Mouse (Mus musculus) midbrain, embryonic 16.5 days (tissue): ENCODE measurements around the gene Cnnm2. TPM values are rescaled to one million over a fixed set of nuclear protein-coding genes. Genes with fewer than 3 reads are reported as not detected.

Experiments used
- ATAC-seq: fragments of 200-750 bp; cut with Nextera tagmentation; 2 replicates; pipeline ENCODE4 v1.8.0; 2017; ENCODE audit warnings: moderate TSS enrichment
- H3K27ac ChIP-seq: fragments of 300-500 bp; sonication (generic); 2 replicates; pipeline ENCODE4 v1.5.1; 2014; ENCODE audit warnings: mild to moderate bottlenecking, low read length, mixed read lengths
- H3K27me3 ChIP-seq: fragments of 300-500 bp; sonication (generic); 2 replicates; pipeline ENCODE4 v1.6.1; 2014; ENCODE audit warnings: low read depth, low read length, mixed read lengths; ENCODE audit not compliant: control insufficient read depth, insufficient read depth
- H3K36me3 ChIP-seq: fragments of 300-500 bp; sonication (generic); 2 replicates; pipeline ENCODE4 v1.6.1; 2014; ENCODE audit warnings: mild to moderate bottlenecking, low read length, moderate library complexity, mixed read lengths; ENCODE audit not compliant: control insufficient read depth, insufficient read depth
- H3K4me1 ChIP-seq: fragments of 300-500 bp; sonication (generic); 2 replicates; pipeline ENCODE4 v1.6.1; 2014; ENCODE audit warnings: mild to moderate bottlenecking, low read length, mixed read lengths; ENCODE audit not compliant: control insufficient read depth, insufficient read depth
- H3K4me2 ChIP-seq: fragments of 300-500 bp; sonication (generic); 2 replicates; pipeline ENCODE4 v1.6.1; 2014; ENCODE audit warnings: mild to moderate bottlenecking, low read length, mixed read lengths
- H3K4me3 ChIP-seq: fragments of 300-500 bp; sonication (generic); 2 replicates; pipeline ENCODE4 v1.5.1; 2014; ENCODE audit warnings: low read depth, mild to moderate bottlenecking, low read length, moderate library complexity, mixed read lengths
- H3K9ac ChIP-seq: fragments of 300-500 bp; sonication (generic); 2 replicates; pipeline ENCODE4 v1.6.1; 2014; ENCODE audit warnings: low read depth, low read length, mixed read lengths
- H3K9me3 ChIP-seq: fragments of 300-500 bp; sonication (generic); replicated peaks from 2 replicates; pipeline ENCODE4 v1.6.1; 2014; ENCODE audit warnings: mild to moderate bottlenecking, low read length, mixed read lengths; ENCODE audit not compliant: control insufficient read depth, poor library complexity, severe bottlenecking
- WGBS: fragments of 180-500 bp; shearing (Covaris S2); extraction: QIAGEN DNeasy Blood & Tissue Kit; methylation state at CpG from one replicate; pipeline ENCODE4 v1.1.7; 2014; 5-methylcytosine and 5-hydroxymethylcytosine counted together
- polyA plus RNA-seq: library from polyadenylated mRNA; unstranded; fragments of >200 nt; fragmentation: Nextera tagmentation; extraction: Ambion mirVana; gene quantifications from 2 replicates; pipeline ENCODE4 v1.2.1, GENCODE M21; 2015

Cnnm2 gene
- polyA plus RNA-seq, 1 experiment from 2014 or later, result 6.8 TPM

DNA sequence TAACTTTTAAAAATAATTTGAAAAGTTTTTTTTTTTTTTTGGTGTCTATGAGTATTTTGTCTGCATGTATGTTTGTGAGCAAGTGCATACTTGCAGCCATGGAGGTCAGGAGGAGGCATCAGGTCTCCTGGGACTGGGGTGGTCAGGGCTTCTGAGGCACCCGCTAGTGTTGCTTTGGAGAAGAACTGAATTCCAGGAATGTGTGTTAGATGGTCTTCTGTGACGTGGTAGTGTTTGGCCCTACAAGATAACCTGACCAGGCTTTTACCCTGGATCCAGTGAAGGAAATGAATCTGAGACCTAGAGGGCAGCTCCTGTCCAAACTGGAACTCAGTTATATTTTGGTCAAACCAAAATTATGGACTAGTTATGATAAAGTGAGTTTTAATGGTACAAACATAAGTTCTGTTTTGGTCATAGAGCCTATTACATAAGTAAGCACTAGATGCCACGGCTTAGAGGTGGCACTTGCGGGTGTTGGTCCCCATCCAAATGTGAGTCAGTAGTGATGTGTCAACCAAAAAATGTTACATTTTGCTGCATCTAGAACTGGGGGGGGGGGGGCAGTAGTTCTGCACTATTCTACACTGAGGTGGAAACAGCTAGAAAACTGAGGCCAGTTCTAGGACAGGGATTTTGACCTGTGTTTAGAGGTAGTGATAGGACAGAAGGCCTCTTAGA lies 38.6 kb downstream of the Cnnm2 start:
- Histone ChIP-seq H3K27ac (no peak overlapping the region), H3K4me1 (no peaks in the 10 kb centered on the region), H3K9me3 (no peaks in the 10 kb centered on the region), H3K4me3 (no peak overlapping the region), H3K27me3 (no peaks in the 10 kb centered on the region), H3K9ac (no peak overlapping the region), H3K36me3 (no peaks in the 10 kb centered on the region), H3K4me2 (no peak overlapping the region)
- ATAC-seq, result no peak
- 95% methylated on average over 4 of the region's 4 CpGs for WGBS

DNA sequence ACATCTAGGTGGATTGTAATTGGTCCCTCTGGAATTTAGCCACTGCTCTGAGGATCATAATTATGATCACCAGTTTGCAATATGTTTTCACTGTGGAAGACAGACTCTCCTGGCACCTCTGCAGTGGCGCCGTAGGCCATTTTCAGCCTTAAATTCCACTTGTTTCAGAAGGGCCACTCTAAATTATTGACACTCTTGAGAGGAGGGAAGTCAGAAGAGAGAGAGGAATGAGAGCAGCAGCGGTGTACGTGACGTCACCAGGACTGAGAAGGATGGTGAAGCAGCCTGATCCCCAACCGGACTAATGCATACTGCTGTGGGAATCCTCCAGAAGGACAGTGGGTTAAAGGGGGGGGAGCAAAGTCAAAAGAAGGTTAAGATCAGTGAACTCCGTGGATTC lies 40.1 kb downstream of the Cnnm2 start:
- H3K4me1 ChIP-seq, result no peaks in the 10 kb centered on the region
- no peak overlapping the region for H3K27ac ChIP-seq
- H3K4me2 ChIP-seq, result no peak overlapping the region
- H3K4me3 ChIP-seq, result no peak overlapping the region
- no peak overlapping the region for H3K9ac ChIP-seq
- WGBS, result 80% methylated on average over 7 of the region's 7 CpGs
- no peaks in the 10 kb centered on the region for H3K27me3 ChIP-seq
- ATAC-seq, result no peak
- no peaks in the 10 kb centered on the region for H3K9me3 ChIP-seq
- H3K36me3 ChIP-seq, result no peaks in the 10 kb centered on the region

DNA sequence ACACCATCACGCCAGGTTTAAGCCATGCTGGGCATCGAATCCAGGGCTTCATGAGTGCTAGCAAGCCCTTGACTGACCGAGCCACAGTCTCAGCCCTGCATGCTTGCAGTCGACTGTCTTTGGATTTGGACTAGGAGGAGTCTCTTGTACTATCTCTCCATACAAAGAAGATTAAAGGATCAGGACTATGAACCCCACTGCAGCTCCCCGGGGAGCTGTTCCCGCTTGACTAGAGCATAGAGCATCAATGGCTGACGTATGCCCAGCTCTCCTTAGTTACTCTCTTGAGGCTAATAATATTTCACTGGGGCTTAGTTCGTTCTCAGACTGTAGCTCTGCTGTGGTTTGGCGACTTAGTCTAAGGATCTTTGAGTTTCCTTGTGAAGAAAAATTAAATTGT lies 40.9 kb downstream of the Cnnm2 start:
- Histone ChIP-seq H3K4me3 (no peak overlapping the region), H3K27me3 (no peaks in the 10 kb centered on the region), H3K27ac (no peak overlapping the region), H3K9ac (no peak overlapping the region), H3K4me1 (no peaks in the 10 kb centered on the region), H3K4me2 (no peak overlapping the region), H3K36me3 (no peaks in the 10 kb centered on the region), H3K9me3 (no peaks in the 10 kb centered on the region)
- 51% methylated on average over 9 of the region's 9 CpGs for WGBS
- no peak for ATAC-seq

DNA sequence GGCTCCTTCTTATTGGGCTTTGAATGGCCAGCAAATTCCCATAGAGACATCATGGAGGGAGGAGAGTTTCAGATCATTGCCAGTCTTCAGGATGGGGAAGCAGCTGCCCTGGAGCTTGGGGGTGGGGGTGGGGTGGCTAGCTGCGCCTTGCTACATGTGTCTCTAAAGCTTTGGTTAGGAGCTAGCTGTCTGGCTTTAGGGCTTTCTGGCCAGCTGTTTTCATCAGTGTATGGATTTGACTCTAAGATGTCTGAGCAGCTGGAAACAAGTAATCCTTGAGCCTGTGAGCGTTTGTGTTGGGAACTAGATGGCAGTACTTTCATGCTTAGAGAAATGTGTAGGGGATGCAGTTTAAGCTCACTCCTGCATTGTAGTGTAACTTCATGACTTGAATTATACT lies 42.3 kb downstream of the Cnnm2 start:
- no peaks in the 10 kb centered on the region for H3K27me3 ChIP-seq
- H3K4me3 ChIP-seq, result no peak overlapping the region
- no peaks in the 10 kb centered on the region for H3K4me1 ChIP-seq
- H3K9ac ChIP-seq, result no peak overlapping the region
- WGBS, result 62% methylated on average over 2 of the region's 2 CpGs
- H3K36me3 ChIP-seq, result no peaks in the 10 kb centered on the region
- H3K27ac ChIP-seq, result no peak overlapping the region
- H3K4me2 ChIP-seq, result no peak overlapping the region
- no peak for ATAC-seq
- no peaks in the 10 kb centered on the region for H3K9me3 ChIP-seq

DNA sequence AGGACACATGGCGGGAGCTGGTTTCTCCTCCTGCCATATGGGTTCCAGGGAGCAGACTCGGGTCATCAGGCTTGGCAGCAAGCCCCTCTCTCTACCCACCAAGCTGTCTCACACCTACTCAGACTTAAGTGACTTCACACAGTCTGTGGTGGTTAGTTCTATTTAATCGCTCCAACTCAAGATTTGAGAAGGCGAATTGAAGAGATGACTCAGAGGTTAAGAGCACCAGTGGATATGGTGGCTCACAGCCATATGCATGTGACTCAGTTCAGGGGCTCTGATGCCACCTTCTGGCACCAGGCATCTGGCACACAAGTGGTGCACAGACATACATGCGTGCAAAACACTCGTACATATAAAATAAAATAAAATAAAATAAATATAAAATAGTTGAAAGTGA lies 43.4 kb downstream of the Cnnm2 start:
- Histone ChIP-seq H3K27me3 (no peaks in the 10 kb centered on the region), H3K9ac (no peak overlapping the region), H3K9me3 (no peaks in the 10 kb centered on the region), H3K4me3 (no peak overlapping the region), H3K4me1 (no peaks in the 10 kb centered on the region), H3K27ac (no peak overlapping the region), H3K4me2 (no peak overlapping the region), H3K36me3 (no peaks in the 10 kb centered on the region)
- WGBS, result 95% methylated on average over 6 of the region's 6 CpGs
- no peak for ATAC-seq

DNA sequence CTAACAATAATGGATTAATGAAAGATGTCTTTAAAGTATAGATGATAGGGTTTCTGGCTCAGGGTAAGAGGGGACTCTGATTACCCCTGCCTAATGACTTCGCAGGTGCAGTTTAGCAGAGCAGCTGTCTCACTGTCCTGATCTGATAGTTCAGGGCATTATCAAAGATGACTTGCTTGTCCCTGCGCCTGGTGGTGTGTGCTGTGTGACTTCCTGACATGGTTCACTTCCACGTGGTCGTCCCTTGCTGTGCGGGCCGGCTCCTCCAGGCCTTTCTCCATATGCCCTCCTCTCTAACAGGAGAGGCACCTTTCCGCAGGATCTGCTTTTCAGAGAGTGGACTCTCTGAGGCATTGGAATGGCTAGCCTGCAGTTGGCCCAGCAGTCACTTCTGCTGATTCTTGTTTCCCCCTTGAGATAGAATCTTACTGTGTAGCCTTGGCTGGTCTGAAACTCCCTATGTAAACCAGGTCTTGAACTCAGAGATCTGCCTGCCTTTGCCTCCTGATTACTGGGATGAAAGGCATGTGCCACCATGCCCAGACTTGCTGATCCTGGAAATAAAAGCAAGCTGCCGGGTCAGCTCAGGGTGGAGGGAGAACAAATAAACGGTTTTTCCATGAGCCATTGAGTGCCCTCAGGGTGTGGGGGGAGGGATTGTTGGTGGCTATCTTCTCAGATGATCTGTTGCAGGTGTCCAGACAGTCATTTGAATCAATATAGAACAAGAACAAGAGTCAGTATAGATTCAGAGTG lies 44.7 kb downstream of the Cnnm2 start:
- WGBS, result 79% methylated on average over 9 of the region's 9 CpGs
- H3K9me3 ChIP-seq, result no peaks in the 10 kb centered on the region
- ATAC-seq, result no peak
- H3K4me2 ChIP-seq, result no peak overlapping the region
- H3K4me1 ChIP-seq, result no peaks in the 10 kb centered on the region
- no peak overlapping the region for H3K4me3 ChIP-seq
- H3K27ac ChIP-seq, result no peak overlapping the region
- no peaks in the 10 kb centered on the region for H3K36me3 ChIP-seq
- no peak overlapping the region for H3K9ac ChIP-seq
- H3K27me3 ChIP-seq, result no peaks in the 10 kb centered on the region

DNA sequence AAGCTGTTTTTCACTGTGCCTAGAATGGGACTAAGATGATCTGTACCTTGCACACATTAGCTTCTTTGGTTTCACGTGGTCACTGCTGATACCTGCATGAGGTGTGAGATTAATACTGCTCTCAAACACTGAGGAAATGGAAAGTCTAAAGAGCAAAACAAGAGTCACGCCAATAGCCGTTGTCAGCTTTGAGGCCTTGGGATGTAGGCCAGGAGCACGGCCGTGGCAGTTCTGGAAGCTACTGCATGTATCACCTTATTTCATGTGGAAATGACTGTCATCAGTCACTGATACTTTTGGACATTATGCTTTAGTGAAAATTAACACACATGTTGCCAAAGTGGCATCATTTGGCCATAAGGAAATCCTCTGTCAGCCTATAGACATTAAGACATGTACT lies 46.9 kb downstream of the Cnnm2 start:
- WGBS, result 96% methylated on average over 5 of the region's 5 CpGs
- Histone ChIP-seq H3K4me2 (no peak overlapping the region), H3K4me3 (no peak overlapping the region), H3K27ac (no peak overlapping the region), H3K4me1 (no peaks in the 10 kb centered on the region), H3K36me3 (no peaks in the 10 kb centered on the region), H3K9me3 (no peaks in the 10 kb centered on the region), H3K27me3 (no peaks in the 10 kb centered on the region), H3K9ac (no peak overlapping the region)
- ATAC-seq, result no peak

DNA sequence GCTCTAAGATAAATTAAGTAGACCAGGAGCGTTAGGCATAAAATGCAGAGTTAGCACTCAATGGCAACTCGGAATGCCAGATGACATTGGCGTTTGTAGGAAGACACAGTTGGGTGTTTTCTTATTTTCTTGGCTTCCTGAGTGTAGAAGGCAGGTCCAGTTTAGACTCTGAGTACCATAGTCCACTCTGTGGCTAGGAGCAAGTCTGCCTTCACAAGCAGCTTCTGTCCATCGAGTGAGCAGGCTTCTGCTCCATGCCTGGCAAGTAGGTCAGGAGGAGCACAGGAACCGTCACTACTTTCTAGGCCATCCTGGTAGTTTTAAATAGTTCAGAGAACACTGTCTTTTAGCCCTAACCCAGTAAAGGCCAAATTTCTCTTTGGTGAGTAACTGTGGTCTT lies 47.6 kb downstream of the Cnnm2 start:
- H3K4me1 ChIP-seq, result no peaks in the 10 kb centered on the region
- H3K27ac ChIP-seq, result no peak overlapping the region
- H3K4me2 ChIP-seq, result no peak overlapping the region
- ATAC-seq, result no peak
- no peak overlapping the region for H3K4me3 ChIP-seq
- H3K9me3 ChIP-seq, result no peaks in the 10 kb centered on the region
- no peak overlapping the region for H3K9ac ChIP-seq
- no peaks in the 10 kb centered on the region for H3K36me3 ChIP-seq
- 94% methylated on average over 5 of the region's 5 CpGs for whole genome bisulfite sequencing
- H3K27me3 ChIP-seq, result no peaks in the 10 kb centered on the region

DNA sequence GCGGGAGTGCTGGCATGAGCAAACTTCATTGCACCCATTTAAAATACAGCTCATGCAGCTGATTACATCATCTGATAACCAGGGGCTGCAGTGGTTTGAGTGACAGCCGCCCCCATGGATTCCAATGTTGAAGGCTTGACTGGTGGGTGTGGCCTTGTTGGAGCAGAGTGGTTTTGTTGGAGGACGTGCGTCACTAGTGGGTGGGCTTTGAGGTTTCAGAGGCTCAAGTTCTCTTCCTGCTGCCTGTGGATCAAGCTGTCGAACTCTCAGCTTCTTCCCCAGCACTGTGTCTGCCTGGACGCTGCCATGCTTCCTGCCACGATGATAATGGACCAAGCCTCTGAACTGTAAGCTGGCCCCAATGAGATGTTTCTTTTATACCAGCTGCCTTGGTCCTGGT lies 57.9 kb downstream of the Cnnm2 start:
- Histone ChIP-seq H3K4me2 (no peak overlapping the region), H3K4me1 (peaks cover 5% of the 10 kb centered on the region; the same call in 1 of the 2 replicates), H3K36me3 (no peaks in the 10 kb centered on the region), H3K4me3 (no peak overlapping the region), H3K9ac (no peak overlapping the region), H3K27me3 (no peaks in the 10 kb centered on the region), H3K9me3 (no peaks in the 10 kb centered on the region), H3K27ac (no peak overlapping the region)
- ATAC-seq, result no peak
- WGBS, result 63% methylated on average over 7 of the region's 7 CpGs
